Mouse (Mus musculus): Measurements from ENCODE around the gene Gm4756.
A peak's percentile ranks its signal among the peaks of the same experiment; 100 is the strongest.
"Not testable (repeated sequence)": the region's sequence is repeated elsewhere in the genome, so short reads cannot be mapped to it uniquely, and the experiment has no call there.

The Gm4756 gene

GRCm38 (mm10) chr12:72654698-72655097 lies 5.2 kb upstream of the Gm4756 start:
- peak; percentile 51 for DNase-seq (ENCODE audit: low read depth, low spot score)

- DNase-seq (ENCODE audit: low read depth, low spot score) = peak; percentile 48
Observed at GRCm38 (mm10) chr12:72648921-72649320, 540 bp downstream of the Gm4756 start.

GRCm38 (mm10) chr12:72638025-72638424 lies 11.4 kb downstream of the Gm4756 start:
- no peak for DNase-seq (ENCODE audit: low read depth, low spot score)

- DNase-seq (ENCODE audit: low read depth, low spot score) = no peak
Observed at GRCm38 (mm10) chr12:72628751-72629150, 20.7 kb downstream of the Gm4756 start.

- DNase-seq (ENCODE audit: low read depth, low spot score) = no peak
Observed at GRCm38 (mm10) chr12:72622853-72623496, 26.5 kb downstream of the Gm4756 start.

GRCm38 (mm10) chr12:72621441-72621840 lies 28.0 kb downstream of the Gm4756 start:
- no peak for DNase-seq (ENCODE audit: low read depth, low spot score)

- DNase-seq (ENCODE audit: low read depth, low spot score) = no peak
Observed at GRCm38 (mm10) chr12:72620856-72621255, 28.6 kb downstream of the Gm4756 start.

GRCm38 (mm10) chr12:72612053-72612452 lies 37.4 kb downstream of the Gm4756 start:
- no peak for DNase-seq (ENCODE audit: low read depth, low spot score)

- not testable (repeated sequence) for DNase-seq (ENCODE audit: low read depth, low spot score)
Observed at GRCm38 (mm10) chr12:72598731-72599130, 50.7 kb downstream of the Gm4756 start.

- peak; percentile 79 for DNase-seq (ENCODE audit: low read depth, low spot score)
Observed at GRCm38 (mm10) chr12:72594001-72594400, 55.5 kb downstream of the Gm4756 start.

- DNase-seq (ENCODE audit: low read depth, low spot score) = no peak
Observed at GRCm38 (mm10) chr12:72592991-72593390, 56.5 kb downstream of the Gm4756 start.

- DNase-seq (ENCODE audit: low read depth, low spot score) = no peak
Observed at GRCm38 (mm10) chr12:72585339-72585738, 64.1 kb downstream of the Gm4756 start.

GRCm38 (mm10) chr12:72583099-72583498 lies 66.4 kb downstream of the Gm4756 start:
- DNase-seq (ENCODE audit: low read depth, low spot score) = no peak

GRCm38 (mm10) chr12:72582021-72582420 lies 67.4 kb downstream of the Gm4756 start:
- no peak for DNase-seq (ENCODE audit: low read depth, low spot score)

- no peak for DNase-seq (ENCODE audit: low read depth, low spot score)
Observed at GRCm38 (mm10) chr12:72564281-72564795, 85.1 kb downstream of the Gm4756 start.

- no peak for DNase-seq (ENCODE audit: low read depth, low spot score)
Observed at GRCm38 (mm10) chr12:72554347-72554746, 95.1 kb downstream of the Gm4756 start.

GRCm38 (mm10) chr12:72538571-72538970 lies 110.9 kb downstream of the Gm4756 start:
- DNase-seq (ENCODE audit: low read depth, low spot score) = no peak

GRCm38 (mm10) chr12:72536021-72536597 lies 113.4 kb downstream of the Gm4756 start, which contains the start of gene Pcnx4:
TSS of gene Pcnx4 (plus strand) at chr12:72536383.
- peak; percentile 99 for DNase-seq (ENCODE audit: low read depth, low spot score)

GRCm38 (mm10) chr12:72535599-72535998 lies 113.9 kb downstream of the Gm4756 start:
- DNase-seq (ENCODE audit: low read depth, low spot score) = no peak

GRCm38 (mm10) chr12:72533986-72534385 lies 115.5 kb downstream of the Gm4756 start:
- no peak for DNase-seq (ENCODE audit: low read depth, low spot score)

- DNase-seq (ENCODE audit: low read depth, low spot score) = no peak
Observed at GRCm38 (mm10) chr12:72532303-72532702, 117.2 kb downstream of the Gm4756 start.

All from ES-CJ7 (cell line).